Mouse (Mus musculus) left cerebral cortex, adult 6 months (tissue): ENCODE data around the gene Cnst. TPM values are rescaled to one million over a fixed set of nuclear protein-coding genes. Genes with fewer than 3 reads are reported as not detected.

Experiments
- long read RNA-seq, 2 experiments: library from polyadenylated mRNA; unstranded; transcript quantifications; one replicate each; pipeline ENCODE4 v2.0.0; 2019 to 2020
- polyA plus RNA-seq: library from polyadenylated mRNA; unstranded; fragments of <200 nt; fragmentation: Nextera tagmentation; gene quantifications from 2 replicates; pipeline ENCODE4 v1.2.3, GENCODE M21; 2021

Cnst gene
- 7.3 and 9.5 TPM in 2 replicates for polyA plus RNA-seq
- long read RNA-seq, experiment 1, full-length matches to known transcripts = 39 of 69 reads
- long read RNA-seq, experiment 1, partial matches to known transcripts = 21 of 69 reads
- long read RNA-seq, experiment 1, other reads (novel, unspliced or antisense) = 9 of 69 reads
- long read RNA-seq, experiment 2, full-length matches to known transcripts = 5 of 9 reads
- long read RNA-seq, experiment 2, partial matches to known transcripts = 4 of 9 reads
- long read RNA-seq, experiment 2, other reads (novel, unspliced or antisense) = 0 of 9 reads

DNA sequence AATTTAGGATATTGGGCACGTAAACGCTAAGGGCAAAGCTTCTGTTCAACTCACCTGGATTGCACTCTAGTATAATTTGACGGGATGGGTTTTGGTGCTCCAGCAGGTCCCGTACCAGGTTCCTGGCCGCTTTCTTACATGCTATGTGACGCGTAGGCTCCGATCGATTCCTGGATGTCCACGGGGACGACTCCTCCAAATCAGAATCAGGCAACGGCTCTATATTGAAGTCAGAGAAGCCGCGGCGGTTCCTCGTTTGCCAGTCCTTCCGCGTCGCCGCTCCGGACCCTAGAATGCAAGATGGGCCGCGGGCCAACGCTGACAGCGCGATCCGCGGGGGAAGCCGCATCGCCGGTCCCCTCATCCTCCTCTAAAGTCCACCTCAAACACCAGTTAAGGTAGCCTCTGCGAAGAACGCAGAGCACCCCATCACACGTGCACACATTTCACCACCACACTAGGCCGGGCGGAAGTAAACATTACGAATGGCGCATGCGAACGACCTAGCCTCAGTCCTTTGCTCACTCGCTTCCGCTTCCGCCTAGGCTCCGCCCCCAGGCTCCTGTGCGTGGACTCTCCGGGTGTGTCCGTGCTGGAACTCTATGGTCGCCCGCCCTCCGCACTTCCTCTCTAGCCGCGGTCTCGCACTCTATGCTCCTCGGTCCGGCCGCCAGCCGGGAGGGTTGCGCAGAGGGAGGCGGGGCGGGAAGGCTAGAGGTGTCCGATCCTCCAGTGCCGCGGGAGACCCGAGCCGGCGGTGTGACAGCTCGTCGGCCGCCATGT is at the start of gene Cnst, which contains the start of gene Tfb2m:
Gene Cnst (plus strand): TSS at position 603 of the 783 bp plus-strand sequence.
Gene Tfb2m (minus strand): TSS at position 500 of the 783 bp plus-strand sequence.

DNA sequence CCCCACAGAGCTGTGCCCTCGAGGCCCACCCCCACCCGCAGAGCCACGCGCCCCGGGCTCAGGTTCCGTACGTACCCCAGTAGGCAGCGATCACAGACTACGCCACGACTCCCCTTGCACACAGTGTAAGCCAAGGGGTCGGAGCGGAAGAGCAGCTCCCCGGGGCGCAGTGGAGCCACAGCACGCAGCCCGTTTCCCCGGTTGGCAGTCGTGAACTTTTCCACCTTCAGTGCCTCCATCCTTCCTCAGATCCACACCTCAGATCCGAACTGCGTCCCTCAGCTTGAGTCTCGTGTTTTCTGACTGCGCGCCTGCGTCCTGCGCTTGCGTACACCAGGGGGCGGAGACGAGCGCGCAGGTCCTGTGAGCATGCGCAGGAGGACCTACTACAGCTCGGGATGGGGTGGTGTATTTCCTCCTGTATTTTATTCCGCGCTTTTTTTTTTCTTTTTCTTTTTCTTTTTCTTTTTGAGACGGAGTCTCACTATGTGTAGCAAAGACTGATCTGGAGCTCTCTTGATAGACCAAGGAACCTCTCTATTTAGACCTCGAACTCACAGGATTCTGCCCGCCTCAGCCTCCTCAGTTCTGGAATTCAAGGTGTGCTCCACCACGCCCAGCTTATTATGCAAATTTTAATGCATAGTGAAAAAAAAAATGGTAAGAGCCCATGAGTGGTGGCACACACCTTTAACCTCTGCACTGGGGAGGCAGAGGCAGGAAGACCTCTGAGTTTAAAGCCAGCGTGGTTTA is 28.3 kb upstream of the Cnst start, which contains the start of gene Smyd3:
Gene Smyd3 (minus strand): TSS at position 329 of the 753 bp plus-strand sequence.

DNA sequence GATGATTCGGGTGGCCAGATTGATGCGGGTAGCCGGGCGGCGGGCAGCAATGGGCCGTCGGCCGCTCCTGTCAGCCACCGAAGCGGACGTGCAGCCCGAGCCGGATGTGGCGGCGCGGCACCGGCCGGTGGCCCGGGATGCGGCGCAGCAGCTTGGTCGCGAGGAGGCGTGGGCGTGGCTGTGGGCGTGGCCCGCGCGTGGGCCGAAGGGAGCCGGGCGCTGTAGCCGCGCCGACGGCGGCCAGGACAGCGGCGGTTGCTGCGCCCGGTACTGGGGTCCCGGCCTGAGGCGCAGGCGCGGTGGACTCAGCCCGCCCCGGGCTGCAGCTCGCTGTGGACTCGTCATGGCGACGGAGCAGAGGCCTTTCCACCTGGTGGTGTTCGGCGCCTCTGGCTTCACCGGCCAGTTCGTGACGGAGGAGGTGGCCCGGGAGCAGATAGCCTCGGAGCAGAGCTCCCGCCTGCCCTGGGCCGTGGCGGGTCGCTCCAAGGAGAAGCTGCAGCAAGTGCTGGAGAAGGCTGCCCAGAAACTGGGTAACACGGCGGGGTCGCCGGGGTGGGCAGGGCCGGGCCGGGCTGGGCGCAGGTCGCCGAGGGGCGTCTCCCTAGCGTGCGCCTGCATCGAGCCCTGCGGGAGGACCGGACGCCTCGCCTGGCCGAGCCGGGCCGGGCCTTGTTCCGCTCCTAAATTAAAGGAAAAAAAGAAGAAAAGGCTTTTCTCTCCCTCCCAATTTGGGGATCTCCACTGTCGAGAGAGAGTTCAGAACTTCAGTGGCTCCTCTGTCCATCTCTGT is 122.0 kb downstream of the Cnst start, which contains the start of gene Sccpdh:
Gene Sccpdh (plus strand): TSS at position 198 of the 793 bp plus-strand sequence.

Other genes with a start within 250 kb of the Cnst start
- 18.5 and 20.0 TPM in 2 replicates for gene Smyd3, start 28.3 kb upstream of the Cnst start, polyA plus RNA-seq
- gene Tfb2m, start 103 bp upstream of the Cnst start, polyA plus RNA-seq = 15.8 and 17.6 TPM in 2 replicates
- 112 and 114 TPM in 2 replicates for gene Sccpdh, start 121.8 kb downstream of the Cnst start, polyA plus RNA-seq
- gene Kif28, start 198.9 kb downstream of the Cnst start, polyA plus RNA-seq = 0.06 and 0.09 TPM in 2 replicates